Mouse (Mus musculus) embryo, embryonic 11.5 days (tissue): ENCODE measurements around the gene Prickle3.

ENCODE experiments used
- DNase-seq: peaks from one replicate; pipeline ENCODE4 v3.0.0-alpha.2; 2012; ENCODE audit warnings: low read depth, low spot score

Prickle3 gene

DNA sequence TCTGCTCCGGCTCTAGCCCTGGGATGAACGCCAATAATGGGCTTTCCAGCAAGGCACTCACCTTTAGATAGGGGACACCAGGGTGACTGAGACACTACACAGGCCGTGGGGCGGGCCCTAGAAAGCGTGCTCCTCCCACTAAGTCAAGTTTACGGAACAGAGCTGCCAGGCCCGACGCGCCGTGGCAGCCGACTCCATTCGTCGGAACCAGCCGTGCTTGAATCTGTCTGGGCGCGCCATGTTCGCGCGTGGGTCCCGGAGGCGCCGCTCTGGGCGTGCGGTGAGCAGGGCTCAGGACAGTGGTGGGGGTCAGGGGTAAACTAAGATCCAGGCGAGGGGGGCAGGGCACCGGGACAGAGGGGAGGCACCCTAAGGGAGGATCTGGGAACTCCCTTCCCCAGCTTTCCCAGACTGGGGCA lies at the start of gene Prickle3:
Gene Prickle3, plus strand, starts transcription at position 40 of the 419 bp plus-strand sequence.
- DNase-seq: no peak

DNA sequence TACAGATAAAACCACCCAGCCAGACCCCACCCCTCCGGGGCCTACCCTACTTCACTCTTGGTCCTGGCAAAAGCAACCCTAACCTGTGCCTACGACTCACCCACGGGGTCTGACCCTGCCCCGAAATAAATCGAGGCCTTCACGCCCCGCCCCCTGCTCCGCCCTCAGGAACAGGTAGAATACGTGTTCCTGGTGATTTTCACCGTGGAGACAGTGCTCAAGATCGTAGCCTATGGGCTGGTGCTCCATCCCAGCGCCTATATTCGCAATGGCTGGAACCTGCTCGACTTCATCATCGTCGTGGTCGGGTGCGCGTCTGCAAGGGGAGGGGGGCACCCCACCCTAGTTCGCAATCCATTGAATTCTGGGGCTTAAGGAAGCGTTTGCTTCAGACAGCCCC lies 47.0 kb upstream of the Prickle3 start:
- DNase-seq: no peak

DNA sequence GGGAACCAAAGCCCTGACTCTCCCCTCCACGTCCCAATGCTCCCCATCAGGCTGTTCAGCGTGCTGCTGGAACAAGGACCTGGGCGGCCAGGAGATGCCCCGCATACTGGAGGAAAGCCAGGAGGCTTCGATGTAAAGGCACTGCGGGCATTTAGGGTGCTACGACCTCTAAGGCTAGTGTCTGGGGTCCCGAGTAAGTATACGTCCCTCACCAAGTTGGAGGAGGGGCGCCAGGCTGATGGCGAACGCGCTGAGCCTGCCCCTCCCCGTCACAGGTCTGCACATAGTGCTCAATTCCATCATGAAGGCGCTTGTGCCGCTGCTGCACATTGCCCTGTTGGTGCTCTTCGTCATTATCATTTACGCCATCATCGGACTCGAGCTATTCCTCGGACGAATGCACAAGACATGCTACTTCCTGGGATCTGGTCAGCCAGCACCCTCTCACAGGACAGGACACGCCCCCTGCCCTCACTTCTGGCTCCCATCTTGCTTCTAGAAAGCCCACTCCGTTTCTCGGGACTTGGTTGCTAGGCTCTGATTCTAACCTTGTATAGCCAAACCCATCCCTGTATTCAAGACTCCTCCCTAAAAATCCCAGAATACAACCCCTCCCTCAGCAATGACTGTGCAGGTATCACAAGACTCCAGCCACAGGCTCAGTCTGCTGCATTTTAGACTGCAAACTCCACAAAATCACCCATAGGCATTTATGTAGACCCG lies 46.4 kb upstream of the Prickle3 start:
- DNase-seq: no peak

DNA sequence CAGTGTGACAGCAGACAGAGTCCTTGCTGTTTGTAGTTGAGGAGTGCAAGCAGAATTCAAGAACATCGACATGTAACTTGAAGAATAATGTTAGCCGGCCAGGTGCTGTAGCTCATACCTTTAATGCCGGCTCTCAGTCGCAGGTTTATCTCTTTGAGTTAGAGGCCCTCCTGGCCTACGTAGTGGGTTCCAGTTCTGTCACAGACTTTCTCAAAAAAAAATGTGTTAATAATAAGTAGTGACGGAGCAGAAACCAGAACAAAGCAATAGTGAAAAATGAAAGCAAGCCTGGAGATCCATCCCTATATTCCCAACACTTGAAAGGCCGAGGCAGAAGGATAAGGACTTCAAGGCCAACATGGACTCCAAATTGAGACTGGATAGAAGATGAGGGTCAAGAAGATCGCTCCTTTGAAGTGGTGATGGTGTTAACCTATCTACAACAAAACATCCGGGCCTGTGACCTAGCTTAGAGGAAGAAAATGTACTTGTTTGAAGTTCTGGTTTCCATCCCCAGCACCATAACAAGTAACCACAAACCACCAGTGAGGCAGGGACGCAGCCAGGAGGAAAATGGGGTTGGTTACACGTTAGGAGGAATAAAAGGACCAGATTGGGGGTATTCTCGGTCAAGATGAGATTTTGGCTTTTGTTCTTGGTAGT lies 39.0 kb upstream of the Prickle3 start:
- DNase-seq: no peak

DNA sequence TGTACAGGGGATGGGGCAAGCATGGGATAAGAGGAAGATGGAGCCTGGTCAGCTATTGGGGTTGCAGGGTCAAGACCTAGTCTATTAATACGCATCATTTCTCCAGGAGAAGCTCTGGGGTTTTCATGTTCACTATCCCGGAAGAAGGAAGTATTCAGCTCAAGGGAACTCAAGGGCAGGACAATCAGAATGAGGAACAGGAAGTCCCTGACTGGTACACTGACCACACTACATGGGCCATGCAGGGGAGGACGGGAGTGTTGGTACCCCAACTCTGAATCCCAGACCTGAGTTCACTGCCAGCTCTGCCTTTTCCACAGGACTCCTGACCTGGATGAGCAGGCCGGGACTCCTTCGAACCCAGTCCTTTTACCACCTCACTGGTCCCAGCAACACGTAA lies 24.5 kb upstream of the Prickle3 start:
- DNase-seq: no peak

DNA sequence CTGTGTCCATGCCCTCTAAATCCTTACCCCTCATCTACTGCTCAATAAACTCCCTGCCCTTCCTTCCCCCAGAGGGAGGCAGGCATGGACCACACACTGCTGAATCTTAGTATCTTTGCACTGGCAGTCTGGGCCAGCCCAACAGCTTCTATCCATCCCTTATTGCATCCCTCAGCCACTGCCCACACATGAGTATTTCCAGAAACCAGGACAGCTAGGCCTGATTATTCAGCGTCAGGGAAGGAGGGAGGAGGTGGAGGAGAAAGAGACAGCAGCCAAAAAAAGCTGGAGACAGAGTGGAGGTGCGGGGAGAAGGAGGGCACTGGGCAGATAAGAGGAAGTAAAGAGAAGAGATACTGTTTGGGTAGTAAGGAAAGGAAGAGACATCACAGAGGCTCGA lies 22.0 kb upstream of the Prickle3 start:
- no peak for DNase-seq

DNA sequence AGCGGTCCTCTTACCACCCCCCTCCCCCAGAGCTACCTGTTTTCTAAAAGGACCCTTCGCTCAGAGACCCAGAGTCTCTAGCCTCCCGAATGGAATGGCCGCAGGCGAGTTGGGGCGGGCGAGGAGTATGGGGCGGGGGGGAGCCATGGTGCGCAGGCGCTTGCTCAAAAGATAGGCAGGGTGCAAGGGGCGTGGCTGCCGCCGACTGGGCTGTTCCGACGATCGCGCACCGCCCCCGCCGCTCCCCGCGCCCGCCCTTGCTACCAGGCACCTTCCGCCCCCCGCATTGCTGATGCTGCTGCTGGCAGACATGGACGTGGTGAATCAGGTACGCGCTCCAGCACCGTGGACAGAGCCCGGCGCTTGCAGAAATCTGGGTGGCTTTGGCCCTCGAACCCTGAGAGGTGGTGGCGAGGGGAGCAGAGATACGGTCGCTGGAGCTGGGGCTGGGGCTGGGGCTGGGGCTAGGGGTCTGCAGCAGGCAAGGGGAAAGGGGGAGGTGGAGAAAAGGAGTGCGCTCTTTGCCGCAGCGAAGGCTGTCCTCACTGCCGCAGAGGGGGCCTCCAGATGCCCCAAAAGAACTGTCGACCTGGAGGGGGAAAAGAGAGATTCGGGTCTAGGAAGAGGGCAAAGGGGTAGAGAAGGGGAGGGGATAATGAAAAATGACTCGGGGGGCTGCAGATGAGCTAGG lies 18.5 kb upstream of the Prickle3 start, which contains the start of gene Syp:
Gene Syp, plus strand, starts transcription at position 71 of the 691 bp plus-strand sequence.
- DNase-seq: peak; percentile 59

GRCm38 (mm10) chrX:7639536-7640325 lies 17.3 kb upstream of the Prickle3 start:
- no peak for DNase-seq

DNA sequence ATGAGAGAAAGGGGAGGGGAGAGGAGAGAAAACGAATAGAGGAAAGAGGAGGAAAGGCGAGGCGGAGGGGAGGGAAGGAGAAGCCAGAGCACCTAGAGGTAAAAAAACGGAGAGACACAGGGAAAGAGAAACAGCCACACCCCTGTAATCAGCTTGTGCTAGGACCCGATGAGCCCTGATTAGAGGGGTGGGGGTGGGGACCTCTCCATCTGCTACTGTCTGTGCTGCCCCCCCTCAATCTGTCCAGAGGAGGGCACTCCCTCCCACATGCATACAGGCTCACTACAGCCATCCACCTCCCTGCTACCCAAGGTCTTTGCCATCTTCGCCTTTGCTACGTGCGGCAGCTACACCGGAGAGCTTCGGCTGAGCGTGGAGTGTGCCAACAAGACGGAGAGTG lies 16.3 kb upstream of the Prickle3 start:
- no peak for DNase-seq

GRCm38 (mm10) chrX:7645349-7645748 lies 11.7 kb upstream of the Prickle3 start:
- peak; percentile 55 for DNase-seq

DNA sequence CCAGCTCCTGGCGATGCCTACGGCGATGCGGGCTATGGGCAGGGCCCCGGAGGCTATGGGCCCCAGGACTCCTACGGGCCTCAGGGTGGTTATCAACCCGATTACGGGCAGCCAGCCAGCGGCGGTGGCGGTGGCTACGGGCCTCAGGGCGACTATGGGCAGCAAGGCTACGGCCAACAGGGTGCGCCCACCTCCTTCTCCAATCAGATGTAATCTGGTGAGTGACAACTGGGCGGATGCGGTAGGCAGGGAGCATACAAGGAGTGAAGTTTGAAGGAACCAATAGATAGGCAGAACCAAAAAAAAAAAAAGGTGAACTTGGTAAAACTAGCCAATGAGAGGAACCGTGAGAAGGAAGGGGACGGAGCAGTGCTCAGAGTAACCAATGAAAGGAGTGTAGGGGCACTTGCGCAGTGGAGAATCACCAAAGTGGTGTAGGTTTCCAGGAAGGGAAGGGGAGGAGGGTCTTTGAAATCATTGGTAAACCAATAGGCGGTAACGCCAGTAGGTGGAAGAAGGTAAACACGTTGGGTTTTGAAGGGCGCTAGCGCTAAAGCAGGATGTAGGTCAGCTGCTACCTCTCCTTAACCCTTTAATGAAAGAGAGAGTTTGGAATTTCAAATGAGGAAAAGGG lies 8.3 kb upstream of the Prickle3 start:
- peak; percentile 75 for DNase-seq

- no peak for DNase-seq
Observed at GRCm38 (mm10) chrX:7658031-7658784, 1.1 kb downstream of the Prickle3 start.

DNA sequence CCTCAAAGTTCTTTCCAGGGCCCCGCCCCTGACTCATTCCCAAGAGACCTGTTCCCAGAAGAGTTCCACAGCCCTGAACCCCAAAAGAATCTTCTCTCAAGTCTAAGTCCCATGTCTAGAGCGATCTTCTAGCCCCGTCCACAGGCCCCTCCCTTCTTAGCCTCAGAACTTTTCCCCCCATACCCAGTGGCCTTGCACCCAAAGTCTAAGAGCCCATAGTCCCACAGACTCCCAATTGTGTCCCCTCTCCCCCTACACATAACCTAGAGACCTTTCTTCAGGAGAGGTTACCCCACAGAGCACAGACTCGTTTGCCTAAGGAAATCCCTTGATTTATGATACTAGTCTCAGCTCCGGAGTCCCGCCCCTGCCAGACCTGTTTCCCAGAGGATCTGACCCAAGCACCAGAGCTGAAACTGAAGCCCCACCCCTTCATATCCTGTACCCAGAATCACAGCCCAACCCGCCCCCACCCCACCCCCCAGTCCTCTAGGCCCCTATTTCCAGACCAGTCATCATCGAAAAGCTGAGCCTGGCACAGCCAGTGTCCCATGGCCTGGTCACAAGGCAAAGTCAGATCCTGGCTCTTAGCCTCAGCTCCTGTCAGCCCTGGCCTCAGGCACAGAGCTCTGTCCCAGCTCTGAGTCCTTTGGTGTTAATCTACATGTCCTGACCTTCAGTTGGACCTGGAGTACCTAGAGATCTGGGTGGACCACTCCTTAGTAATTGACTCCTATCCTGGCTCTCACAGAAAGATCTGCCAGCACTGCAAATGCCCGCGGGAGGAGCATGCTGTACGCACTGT lies 1.9 kb downstream of the Prickle3 start:
- DNase-seq: no peak

DNA sequence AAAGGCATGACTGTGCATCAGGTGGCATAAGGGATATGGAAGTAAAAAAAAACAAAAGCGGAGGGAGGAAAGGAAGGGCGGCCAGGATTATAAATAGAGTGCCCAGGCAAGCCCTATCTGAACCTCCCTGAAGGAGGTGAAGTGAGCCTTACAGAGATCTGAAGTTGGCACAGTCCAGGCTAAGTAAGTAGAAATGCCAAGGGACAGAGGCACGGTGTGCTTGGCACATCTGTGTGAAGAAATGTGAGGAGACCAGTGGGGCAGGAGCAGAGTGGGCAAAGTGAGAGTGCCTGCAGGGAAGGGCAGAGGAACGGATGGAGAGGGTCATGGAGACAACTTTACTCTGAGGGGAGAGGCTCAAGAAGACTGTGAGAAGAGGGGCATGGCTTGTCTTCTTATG lies 4.0 kb downstream of the Prickle3 start:
- DNase-seq: no peak

DNA sequence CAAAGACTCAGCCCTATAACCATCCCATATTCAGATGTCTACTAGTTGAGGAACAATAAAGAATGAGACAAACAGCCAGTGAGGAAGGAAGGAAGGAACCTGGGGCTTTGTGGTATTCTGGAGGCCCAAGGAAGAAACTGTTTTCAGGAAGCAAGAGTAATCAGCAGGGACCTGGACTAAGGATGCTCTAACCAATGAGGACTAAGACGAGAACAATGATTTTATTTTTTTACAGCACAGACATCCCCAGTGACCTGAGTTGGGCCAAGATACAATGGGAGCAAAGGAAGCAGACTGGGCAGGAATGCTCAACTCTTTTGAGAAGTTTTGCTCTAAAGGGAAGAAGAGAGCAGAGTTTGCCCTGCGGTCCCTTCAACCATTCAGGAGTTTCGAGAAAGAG lies 5.9 kb downstream of the Prickle3 start:
- no peak for DNase-seq

- no peak for DNase-seq
Observed at GRCm38 (mm10) chrX:7664791-7665190, 7.7 kb downstream of the Prickle3 start.

DNA sequence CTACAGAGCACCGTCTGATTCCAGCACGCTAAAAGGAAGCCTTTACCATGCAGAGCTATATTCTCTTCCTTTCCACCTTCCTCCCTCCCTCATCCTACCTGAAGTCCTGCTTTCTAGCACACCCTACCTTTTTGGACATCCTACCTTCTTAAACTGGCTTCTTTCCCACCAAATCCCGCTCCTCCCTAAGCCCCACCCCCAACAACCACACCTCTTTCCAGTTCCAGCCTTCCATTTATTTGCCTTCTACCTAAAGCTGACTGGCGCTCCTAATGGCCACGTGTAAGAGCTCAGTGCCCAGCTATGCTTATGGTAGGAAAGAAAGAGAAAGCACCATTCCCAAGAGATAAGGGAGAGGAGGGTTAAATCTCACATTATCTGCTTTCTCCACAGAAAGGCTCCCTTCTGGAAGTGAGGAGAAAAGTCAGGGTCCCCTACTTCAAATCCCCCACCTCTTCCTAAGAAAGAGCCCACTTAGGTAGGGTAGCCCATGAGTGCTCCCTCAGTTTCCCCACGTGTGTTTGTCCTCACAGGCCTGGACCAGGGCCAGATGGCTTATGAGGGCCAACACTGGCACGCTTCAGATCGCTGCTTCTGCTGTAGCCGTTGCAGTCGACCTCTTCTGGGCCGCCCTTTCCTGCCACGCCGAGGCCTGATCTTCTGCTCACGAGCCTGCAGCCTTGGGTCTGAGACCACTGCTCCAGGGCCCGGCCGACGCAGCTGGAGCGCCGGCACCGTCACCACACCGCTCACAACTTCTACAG lies 8.9 kb downstream of the Prickle3 start:
- no peak for DNase-seq

- no peak for DNase-seq
Observed at GRCm38 (mm10) chrX:7670390-7670881, 13.4 kb downstream of the Prickle3 start.
